Mouse (Mus musculus) CH12.LX (cell line): ENCODE data around the gene C2cd2l. TPM values are rescaled to one million over a fixed set of nuclear protein-coding genes. Genes with fewer than 3 reads are reported as not detected.

Source experiments
- DNase-seq: peaks from one replicate; pipeline ENCODE4 v3.0.0-alpha.2; 2013; ENCODE audit errors: extremely low read depth
- H3K27ac ChIP-seq: 2 replicates; pipeline ENCODE4 v1.5.1; 2012; ENCODE audit warnings: low read depth, mild to moderate bottlenecking, control low read depth, moderate library complexity; ENCODE audit not compliant: insufficient read depth
- H3K27me3 ChIP-seq: replicated peaks from 2 replicates; pipeline ENCODE3; 2012; ENCODE audit warnings: inconsistent platforms
- H3K36me3 ChIP-seq, 2 experiments: replicated peaks in 1 of 2; 2 replicates each; pipeline versions ENCODE3 to v1.6.1; 2012; ENCODE audit warnings: inconsistent platforms in 1 of 2, low read length in 1 of 2, mild to moderate bottlenecking in 1 of 2, mixed read lengths in 1 of 2, moderate library complexity in 1 of 2; ENCODE audit not compliant: control insufficient read depth in 1 of 2, insufficient read depth in 1 of 2
- H3K4me1 ChIP-seq, 2 experiments: 2 replicates each; pipeline ENCODE4 v1.6.1; 2012; ENCODE audit warnings: inconsistent platforms in 1 of 2, moderate library complexity in 1 of 2; ENCODE audit not compliant: insufficient read depth in 2 of 2, control insufficient read depth in 1 of 2
- H3K4me2 ChIP-seq: 2 replicates; pipeline ENCODE4 v1.6.1; 2012; ENCODE audit warnings: low read depth, mild to moderate bottlenecking, control low read depth; ENCODE audit not compliant: poor library complexity, insufficient read depth, severe bottlenecking
- H3K4me3 ChIP-seq, 3 experiments: fragments of 150-350 bp in 1 of 3; sonication (generic) in 1 of 3; replicated peaks in 1 of 3; 2 replicates each; pipeline versions ENCODE3 to v1.5.1; 2011 to 2012; ENCODE audit warnings: low read depth in 2 of 3, low read length in 2 of 3, mild to moderate bottlenecking in 2 of 3, moderate library complexity in 2 of 3, control low read depth in 1 of 3, improper control_type of control experiment in 1 of 3, inconsistent platforms in 1 of 3, mixed read lengths in 1 of 3; ENCODE audit not compliant: poor library complexity in 1 of 3
- H3K79me2 ChIP-seq: replicated peaks from 2 replicates; pipeline ENCODE4 v1.6.1; 2012; ENCODE audit warnings: mild to moderate bottlenecking, moderate library complexity; ENCODE audit not compliant: control insufficient read depth, poor library complexity, insufficient read depth, severe bottlenecking; ENCODE audit errors: extremely low read depth
- H3K9ac ChIP-seq: 2 replicates; pipeline ENCODE4 v1.6.1; 2012; ENCODE audit warnings: low read depth, mild to moderate bottlenecking, control low read depth, moderate library complexity; ENCODE audit not compliant: insufficient read depth
- H3K9me3 ChIP-seq: replicated peaks from 2 replicates; pipeline ENCODE3; 2012; ENCODE audit warnings: low read length, inconsistent platforms, mixed read lengths
- BHLHE40 ChIP-seq: IDR thresholded peaks from 2 replicates; pipeline ENCODE4 v1.6.1; 2011; ENCODE audit warnings: mild to moderate bottlenecking, low read depth, low read length, improper control_type of control experiment
- CTCF ChIP-seq, 2 experiments: IDR thresholded peaks in 1 of 2; conservative IDR thresholded peaks in 1 of 2; 2 replicates each; pipeline ENCODE4 v1.5.1; 2011 to 2012; ENCODE audit warnings: low read depth in 2 of 2, low read length in 2 of 2, improper control_type of control experiment in 1 of 2, inconsistent platforms in 1 of 2, mild to moderate bottlenecking in 1 of 2, moderate library complexity in 1 of 2
- E2F4 ChIP-seq: IDR thresholded peaks from 2 replicates; pipeline ENCODE4 v1.6.1; 2011; ENCODE audit warnings: low read depth, low read length, improper control_type of control experiment; ENCODE audit not compliant: insufficient replicate concordance
- ELF1 ChIP-seq: IDR thresholded peaks from 2 replicates; pipeline ENCODE4 v1.6.1; 2014; ENCODE audit warnings: low read depth, mild to moderate bottlenecking, inconsistent platforms, low read length, improper control_type of control experiment
- EP300 ChIP-seq: IDR thresholded peaks from 2 replicates; pipeline ENCODE4 v1.6.1; 2011; ENCODE audit warnings: low read length, improper control_type of control experiment
- ETS1 ChIP-seq: conservative IDR thresholded peaks from 2 replicates; pipeline ENCODE4 v1.6.1; 2012; ENCODE audit warnings: low read depth, mild to moderate bottlenecking, inconsistent platforms, low read length, improper control_type of control experiment, moderate library complexity
- JUN ChIP-seq: IDR thresholded peaks from 2 replicates; pipeline ENCODE4 v1.6.1; 2011; ENCODE audit warnings: low read depth, mild to moderate bottlenecking, low read length, improper control_type of control experiment, moderate library complexity; ENCODE audit not compliant: insufficient read depth
- JUND ChIP-seq: conservative IDR thresholded peaks from 2 replicates; pipeline ENCODE4 v1.6.1; 2011; ENCODE audit warnings: low read depth, low read length, improper control_type of control experiment
- MAX ChIP-seq: IDR thresholded peaks from 2 replicates; pipeline ENCODE4 v1.6.1; 2011; ENCODE audit warnings: low read length, improper control_type of control experiment
- MAZ ChIP-seq: IDR thresholded peaks from 2 replicates; pipeline ENCODE4 v1.6.1; 2012; ENCODE audit warnings: low read depth, mild to moderate bottlenecking, inconsistent platforms, low read length, improper control_type of control experiment, moderate library complexity
- MEF2A ChIP-seq: IDR thresholded peaks from 2 replicates; pipeline ENCODE4 v1.6.1; 2014; ENCODE audit warnings: low read depth, mild to moderate bottlenecking, inconsistent platforms, low read length, improper control_type of control experiment, borderline replicate concordance
- MXI1 ChIP-seq: IDR thresholded peaks from 2 replicates; pipeline ENCODE4 v1.6.1; 2011; ENCODE audit warnings: mild to moderate bottlenecking, low read depth, low read length, improper control_type of control experiment
- NELFE ChIP-seq: IDR thresholded peaks from 2 replicates; pipeline ENCODE4 v1.6.1; 2011; ENCODE audit warnings: low read depth, low read length, improper control_type of control experiment
- NRF1 ChIP-seq: IDR thresholded peaks from 2 replicates; pipeline ENCODE4 v1.6.1; 2014; ENCODE audit warnings: low read depth, mild to moderate bottlenecking, inconsistent platforms, low read length, improper control_type of control experiment, moderate library complexity
- POLR2A ChIP-seq: IDR thresholded peaks from 2 replicates; pipeline ENCODE4 v1.6.1; 2011; ENCODE audit warnings: low read depth, mild to moderate bottlenecking, improper control_type of control experiment, low read length
- POLR2AphosphoS2 ChIP-seq: IDR thresholded peaks from 2 replicates; pipeline ENCODE4 v1.6.1; 2011; ENCODE audit warnings: low read depth, low read length, improper control_type of control experiment
- RCOR1 ChIP-seq: conservative IDR thresholded peaks from 2 replicates; pipeline ENCODE4 v1.6.1; 2012; ENCODE audit warnings: low read depth, mild to moderate bottlenecking, inconsistent platforms, low read length, improper control_type of control experiment
- SIN3A ChIP-seq: IDR thresholded peaks from 2 replicates; pipeline ENCODE4 v1.6.1; 2012; ENCODE audit warnings: low read length, improper control_type of control experiment, inconsistent platforms
- SMC3 ChIP-seq: IDR thresholded peaks from 2 replicates; pipeline ENCODE4 v1.6.1; 2011; ENCODE audit warnings: low read depth, low read length, improper control_type of control experiment
- UBTF ChIP-seq: IDR thresholded peaks from 2 replicates; pipeline ENCODE4 v1.6.1; 2012; ENCODE audit warnings: low read depth, mild to moderate bottlenecking, inconsistent platforms, low read length, improper control_type of control experiment, moderate library complexity
- USF1 ChIP-seq: IDR thresholded peaks from 2 replicates; pipeline ENCODE4 v1.6.1; 2014; ENCODE audit warnings: low read depth, mild to moderate bottlenecking, inconsistent platforms, low read length, improper control_type of control experiment
- ZC3H11A ChIP-seq: IDR thresholded peaks from 2 replicates; pipeline ENCODE4 v1.6.1; 2012; ENCODE audit warnings: low read depth, mild to moderate bottlenecking, inconsistent platforms, low read length, improper control_type of control experiment
- ZKSCAN1 ChIP-seq: IDR thresholded peaks from 2 replicates; pipeline ENCODE4 v1.6.1; 2012; ENCODE audit warnings: low read depth, inconsistent platforms, low read length, improper control_type of control experiment, borderline replicate concordance
- ZNF384 ChIP-seq: IDR thresholded peaks from 2 replicates; pipeline ENCODE4 v1.6.1; 2012; ENCODE audit warnings: low read depth, low read length, improper control_type of control experiment, inconsistent platforms
- dilution Hi-C: fragments of 300-500 bp; cut with MboI; formaldehyde crosslinking; loops from 2 replicates; pipeline ENCODE4 v1.14.3; 2020; ENCODE audit warnings: low sequenced_read_pairs; ENCODE audit not compliant: extremely low pct_unique_long_range_greater_than_20kb, extremely low pct_ligation_motif_present
- in situ Hi-C: fragments of 300-500 bp; cut with MboI; formaldehyde crosslinking; loops from 3 replicates; pipeline ENCODE4 v1.14.3; 2019; ENCODE audit warnings: low sequenced_read_pairs, low pct_ligation_motif_present, low pct_unique_long_range_greater_than_20kb, mixed read lengths
- polyA plus RNA-seq: library from polyadenylated mRNA; unstranded; fragments of >175 nt; gene quantifications from 2 replicates; pipeline ENCODE4 v1.2.1, GENCODE M21; 2012; ENCODE audit warnings: low read depth; ENCODE audit not compliant: insufficient read length
- total RNA-seq, 2 experiments: library from RNA; depleted of rRNA; stranded (reverse); fragments of 300-350 nt in 1 of 2; fragments of >200 nt in 1 of 2; gene quantifications; 2 replicates each; pipeline ENCODE4 v1.2.3; 2012 to 2014

The C2cd2l gene
- total and polyA plus RNA-seq, 3 experiments, result 2.9 to 7.3 (median 7.2) TPM

- Histone ChIP-seq H3K79me2 (peaks cover 25% of the 10 kb centered on the region), H3K4me2 (no peak overlapping the region), H3K9me3 (no peaks in the 10 kb centered on the region), H3K4me1 (peaks cover 3 to 37% of the 10 kb centered on the region in 2 experiments; a peak in 3 of 4 replicates), H3K36me3 (peaks cover 3 to 33% of the 10 kb centered on the region in 2 experiments), H3K27me3 (no peaks in the 10 kb centered on the region), H3K27ac (no peak overlapping the region), H3K9ac (no peak overlapping the region), H3K4me3 (no peak overlapping the region)
- in situ Hi-C loops (no loop called here), dilution Hi-C loops (no loop called here)
- TF ChIP-seq CTCF (conservative IDR thresholded peaks at IDR 0.05 in 1 of 2, IDR thresholded peaks at IDR 0.05 in 1 of 2; ENCODE audit: low read depth in 2 of 2, low read length in 2 of 2), result no peak
- no peak for TF ChIP-seq POLR2A
- TF ChIP-seq NELFE, result no peak
- TF ChIP-seq MXI1, result no peak
- TF ChIP-seq SMC3, result no peak
- TF ChIP-seq ZKSCAN1, result no peak
- TF ChIP-seq E2F4, result no peak
- peak; percentile 68 for DNase-seq
These were observed 12.8 kb downstream of the C2cd2l start for GRCm38 (mm10) chr9:44307248-44307647.

DNA sequence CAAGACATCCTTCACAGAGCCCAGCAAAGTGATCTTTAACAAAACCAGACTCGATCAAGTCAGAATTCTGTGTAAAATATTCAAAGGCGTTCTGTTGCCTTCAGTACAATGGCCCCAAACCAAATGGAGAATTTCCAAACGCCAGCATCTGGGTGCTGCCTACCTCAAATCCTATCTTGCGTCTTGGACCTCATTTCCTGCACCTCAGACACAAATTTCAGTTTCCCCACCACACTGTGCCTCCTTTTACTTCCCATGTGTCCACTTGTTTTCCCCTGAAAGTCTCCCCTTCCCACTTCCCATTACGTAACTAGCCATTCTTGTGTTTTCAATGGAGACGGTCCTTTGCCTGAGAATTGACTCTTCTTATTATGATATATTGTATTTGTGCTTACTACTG is 13.6 kb downstream of the C2cd2l start:
- Histone ChIP-seq H3K79me2 (peaks cover 25% of the 10 kb centered on the region), H3K27ac (no peak overlapping the region), H3K4me3 (no peak overlapping the region), H3K9ac (no peak overlapping the region), H3K9me3 (no peaks in the 10 kb centered on the region), H3K36me3 (peaks cover 8 to 35% of the 10 kb centered on the region in 2 experiments), H3K4me1 (peaks cover 3 to 37% of the 10 kb centered on the region in 2 experiments; a peak in 3 of 4 replicates), H3K4me2 (no peak overlapping the region), H3K27me3 (no peaks in the 10 kb centered on the region)
- dilution Hi-C loops (no loop called here), in situ Hi-C loops (no loop called here)
- no peak for DNase-seq
- TF ChIP-seq MEF2A (no peak), NRF1 (0 out of 2 replicates have a peak, but pooled peaks have one; percentile 14), BHLHE40 (no peak), MAX (no peak)

DNA sequence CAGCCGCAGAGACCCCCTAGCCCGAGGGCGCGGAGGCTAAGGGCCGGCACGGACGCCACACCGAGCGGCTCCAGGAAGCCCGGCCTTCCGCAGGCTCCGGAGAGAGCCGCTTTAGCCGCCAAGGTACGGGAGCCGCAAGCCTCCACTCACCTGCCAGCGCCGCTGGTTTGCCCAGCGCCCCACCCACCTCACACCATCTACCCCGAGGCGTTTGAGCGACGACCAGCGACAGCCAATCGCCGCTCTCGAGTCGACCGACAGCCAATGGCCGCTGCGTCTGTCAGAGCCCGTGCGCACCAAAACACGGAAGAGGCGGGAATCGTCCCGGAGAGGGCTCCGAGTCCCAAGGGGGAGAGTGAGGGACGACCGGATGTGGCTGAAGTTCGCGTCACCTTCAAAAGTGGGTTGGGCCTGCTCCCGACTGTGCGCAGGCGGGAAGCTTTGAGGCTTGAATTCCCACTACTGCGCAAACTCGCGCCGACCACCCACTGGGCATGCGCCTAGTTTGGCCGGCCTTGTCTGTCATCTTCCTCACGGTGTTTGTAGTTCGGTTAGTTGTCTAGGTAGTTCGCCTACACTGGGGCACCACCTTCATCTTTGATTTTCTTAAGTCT is 14.5 kb downstream of the C2cd2l start, which contains the start of gene Hinfp:
TSS of gene Hinfp (minus strand) at position 206 of the 614 bp plus-strand sequence.
- H3K4me1 ChIP-seq, result peaks cover 3 to 32% of the 10 kb centered on the region in 2 experiments; a peak in 3 of 4 replicates
- dilution Hi-C loops (no loop called here), in situ Hi-C loops (no loop called here)
- H3K9ac ChIP-seq, result peak within 1 kb of the TSS; percentile 74
- H3K4me2 ChIP-seq, result peak within 1 kb of the TSS; percentile 96
- DNase-seq, result peak; percentile 99
- H3K4me3 ChIP-seq, result peak within 1 kb of the TSS; percentile 73 to 95 (median 81)
- H3K79me2 ChIP-seq, result peaks cover 25% of the 10 kb centered on the region
- no peaks in the 10 kb centered on the region for H3K9me3 ChIP-seq
- H3K27me3 ChIP-seq, result no peaks in the 10 kb centered on the region
- no peak within 1 kb of the TSS for H3K27ac ChIP-seq
- peaks cover 13 to 34% of the 10 kb centered on the region in 2 experiments for H3K36me3 ChIP-seq
- TF ChIP-seq POLR2AphosphoS2 (no peak), JUN (no peak), UBTF (no peak), MAZ (no peak), ZC3H11A (no peak), MAX (peak; percentile 87), ZNF384 (no peak), RCOR1 (no peak), SIN3A (peak; percentile 97), SMC3 (no peak), E2F4 (peak; percentile 93; the same call in 1 of the 2 replicates), USF1 (no peak), EP300 (no peak), JUND (no peak), MXI1 (peak; percentile 86), ETS1 (peak; percentile 59), MEF2A (peak; percentile 12; the same call in 1 of the 2 replicates), ELF1 (peak; percentile 98)
